Mouse (Mus musculus) midbrain, embryonic 11.5 days (tissue): ENCODE data around the gene Nrd1. TPM values are rescaled to one million over a fixed set of nuclear protein-coding genes. Genes with fewer than 3 reads are reported as not detected.

Source experiments
- ATAC-seq: fragments of 200-750 bp; cut with Nextera tagmentation; 2 replicates; pipeline ENCODE4 v1.8.0; 2017; ENCODE audit warnings: moderate TSS enrichment, moderate library complexity; ENCODE audit not compliant: low FRiP score
- DNase-seq: peaks from one replicate; pipeline ENCODE4 v3.0.0; 2015; ENCODE audit warnings: low spot score; ENCODE audit errors: missing footprints
- H3K27ac ChIP-seq: fragments of 300-500 bp; sonication (generic); 2 replicates; pipeline ENCODE4 v1.5.1; 2014; ENCODE audit warnings: low read depth, low read length
- H3K27me3 ChIP-seq: fragments of 300-500 bp; sonication (generic); 2 replicates; pipeline ENCODE4 v1.6.1; 2014; ENCODE audit warnings: mild to moderate bottlenecking, low read length, moderate library complexity, mixed read lengths; ENCODE audit not compliant: control insufficient read depth, insufficient read depth
- H3K36me3 ChIP-seq: fragments of 300-500 bp; sonication (generic); 2 replicates; pipeline ENCODE4 v1.6.1; 2014; ENCODE audit warnings: mild to moderate bottlenecking, low read length, moderate library complexity, mixed read lengths; ENCODE audit not compliant: control insufficient read depth, insufficient read depth
- H3K4me1 ChIP-seq: fragments of 300-500 bp; sonication (generic); 2 replicates; pipeline ENCODE4 v1.6.1; 2014; ENCODE audit warnings: low read length; ENCODE audit not compliant: control insufficient read depth, insufficient read depth
- H3K4me2 ChIP-seq: fragments of 300-500 bp; sonication (generic); 2 replicates; pipeline ENCODE4 v1.6.1; 2014; ENCODE audit warnings: mild to moderate bottlenecking, moderate library complexity
- H3K4me3 ChIP-seq: fragments of 300-500 bp; sonication (generic); 2 replicates; pipeline ENCODE4 v1.5.1; 2014; ENCODE audit warnings: low read depth, low read length
- H3K9ac ChIP-seq: fragments of 300-500 bp; sonication (generic); 2 replicates; pipeline ENCODE4 v1.6.1; 2014; ENCODE audit warnings: low read length
- H3K9me3 ChIP-seq: fragments of 300-500 bp; sonication (generic); 2 replicates; pipeline ENCODE4 v1.6.1; 2016; ENCODE audit warnings: low read length; ENCODE audit not compliant: control insufficient read depth
- WGBS: fragments of 180-500 bp; shearing (Covaris S2); extraction: QIAGEN DNeasy Blood & Tissue Kit; methylation state at CpG from one replicate; pipeline ENCODE4 v1.1.7; 2014; 5-methylcytosine and 5-hydroxymethylcytosine counted together
- polyA plus RNA-seq: library from polyadenylated mRNA; unstranded; fragments of >200 nt; fragmentation: Nextera tagmentation; extraction: Ambion mirVana; gene quantifications from 2 replicates; pipeline ENCODE4 v1.2.1, GENCODE M21; 2014

Nrd1 gene
- polyA plus RNA-seq, 1 experiment from 2014 or later, result 65.6 TPM

DNA sequence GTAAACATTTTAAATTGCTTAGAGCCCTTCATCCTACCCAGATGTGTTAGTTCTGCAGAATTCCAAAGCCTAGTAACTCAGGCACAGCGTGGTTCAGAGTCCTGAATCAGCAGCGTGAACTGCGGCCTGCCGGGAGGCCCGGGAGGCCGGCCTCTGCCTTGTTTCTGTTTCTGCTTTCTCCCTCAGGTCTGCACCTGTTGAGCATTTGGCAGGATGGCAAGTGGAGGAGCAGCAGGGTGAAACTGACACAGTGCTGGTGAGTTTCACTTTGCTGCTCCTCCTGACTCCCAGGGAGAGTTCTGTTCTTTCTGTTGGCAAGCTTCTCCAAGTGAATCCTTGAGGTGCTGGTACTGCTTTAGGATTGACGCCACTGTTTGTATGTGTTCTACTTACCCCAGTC is 17.0 kb downstream of the Nrd1 start:
- no peaks in the 10 kb centered on the region for H3K27me3 ChIP-seq
- no peak overlapping the region for H3K4me3 ChIP-seq
- ATAC-seq (no peak), DNase-seq (no peak)
- WGBS, result 60% methylated on average over 7 of the region's 7 CpGs
- H3K27ac ChIP-seq, result no peak overlapping the region
- H3K36me3 ChIP-seq, result 0 out of 2 replicates have a peak, but pooled peaks cover 5% of the 10 kb centered on the region
- H3K9ac ChIP-seq, result no peak overlapping the region
- no peaks in the 10 kb centered on the region for H3K4me1 ChIP-seq
- H3K4me2 ChIP-seq, result no peak overlapping the region
- H3K9me3 ChIP-seq, result no peaks in the 10 kb centered on the region

DNA sequence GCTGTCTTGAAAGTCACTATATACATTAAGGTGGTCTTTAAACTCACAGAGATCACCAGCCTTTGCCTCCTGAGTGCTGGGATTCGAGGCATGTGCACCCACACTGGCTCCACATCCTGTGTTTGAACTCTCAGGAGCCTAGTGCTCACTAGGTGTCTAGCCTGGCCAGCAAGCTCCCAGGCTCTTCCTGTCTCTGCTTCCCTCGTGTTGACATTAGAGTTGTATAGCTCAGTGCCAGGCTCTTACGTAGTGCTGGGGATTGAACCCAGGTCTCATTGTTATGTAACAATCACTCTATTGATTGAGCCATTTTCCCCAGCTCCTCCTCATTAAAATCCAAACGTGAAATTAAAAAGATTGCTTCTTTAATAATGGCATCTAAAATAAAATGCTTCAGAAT is 18.8 kb downstream of the Nrd1 start:
- Histone ChIP-seq H3K4me2 (no peak overlapping the region), H3K36me3 (0 out of 2 replicates have a peak, but pooled peaks cover 3% of the 10 kb centered on the region), H3K4me1 (no peaks in the 10 kb centered on the region), H3K27ac (no peak overlapping the region), H3K4me3 (no peak overlapping the region), H3K9ac (no peak overlapping the region), H3K27me3 (no peaks in the 10 kb centered on the region), H3K9me3 (no peaks in the 10 kb centered on the region)
- no peak for DNase-seq
- 71% methylated on average over 4 of the region's 4 CpGs for WGBS
- no peak for ATAC-seq

DNA sequence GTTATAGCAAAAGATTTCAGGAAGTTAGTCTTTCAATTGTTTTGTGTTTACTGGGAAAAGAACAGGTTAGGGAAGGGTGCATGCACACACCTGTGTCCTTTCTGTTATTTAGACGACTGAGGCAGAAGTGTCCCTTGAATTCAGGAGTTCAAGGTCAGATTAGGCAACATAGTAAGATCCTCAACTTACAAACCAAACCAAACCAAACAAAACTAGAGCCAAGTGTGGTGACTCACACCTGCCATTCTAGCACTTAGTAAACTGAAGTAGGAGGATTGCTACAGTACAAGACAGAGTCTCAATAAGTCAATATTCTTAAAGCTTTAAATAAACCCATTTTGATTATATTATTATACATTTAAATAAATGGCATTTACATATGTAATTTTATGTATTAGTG is 21.5 kb downstream of the Nrd1 start:
- Histone ChIP-seq H3K9ac (no peak overlapping the region), H3K27ac (no peak overlapping the region), H3K4me2 (no peak overlapping the region), H3K4me1 (no peaks in the 10 kb centered on the region), H3K4me3 (no peak overlapping the region), H3K36me3 (0 out of 2 replicates have a peak, but pooled peaks cover 3% of the 10 kb centered on the region), H3K27me3 (no peaks in the 10 kb centered on the region), H3K9me3 (no peaks in the 10 kb centered on the region)
- no peak for DNase-seq
- no peak for ATAC-seq
- 81% methylated on average over 1 of the region's 1 CpGs for WGBS

DNA sequence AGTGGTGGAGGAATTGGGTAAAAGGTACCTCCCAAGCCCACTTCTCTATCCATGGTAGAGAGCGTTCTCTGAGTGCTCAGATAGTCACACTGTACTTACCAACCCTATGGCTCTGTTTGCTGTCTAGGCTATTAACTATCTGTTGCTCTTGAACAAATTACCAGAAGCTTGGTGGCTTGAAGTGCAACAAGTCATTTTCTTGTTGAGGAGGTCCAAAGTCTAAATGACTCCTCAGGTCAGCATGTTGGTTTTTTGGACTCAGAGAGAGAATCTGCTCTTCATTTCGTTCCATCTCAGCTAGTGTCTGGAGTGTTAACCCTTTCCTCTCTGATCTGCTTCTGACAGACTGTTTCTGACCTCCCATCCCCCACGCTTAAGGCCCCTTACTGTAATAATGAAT is 24.6 kb downstream of the Nrd1 start:
- peaks cover 6% of the 10 kb centered on the region; the same call in 1 of the 2 replicates for H3K36me3 ChIP-seq
- no peak for ATAC-seq
- H3K27ac ChIP-seq, result no peak overlapping the region
- no peak overlapping the region for H3K4me2 ChIP-seq
- H3K4me3 ChIP-seq, result no peak overlapping the region
- no peaks in the 10 kb centered on the region for H3K4me1 ChIP-seq
- no peak overlapping the region for H3K9ac ChIP-seq
- 66% methylated on average over 3 of the region's 3 CpGs for WGBS
- no peaks in the 10 kb centered on the region for H3K27me3 ChIP-seq
- H3K9me3 ChIP-seq, result no peaks in the 10 kb centered on the region
- DNase-seq, result no peak

DNA sequence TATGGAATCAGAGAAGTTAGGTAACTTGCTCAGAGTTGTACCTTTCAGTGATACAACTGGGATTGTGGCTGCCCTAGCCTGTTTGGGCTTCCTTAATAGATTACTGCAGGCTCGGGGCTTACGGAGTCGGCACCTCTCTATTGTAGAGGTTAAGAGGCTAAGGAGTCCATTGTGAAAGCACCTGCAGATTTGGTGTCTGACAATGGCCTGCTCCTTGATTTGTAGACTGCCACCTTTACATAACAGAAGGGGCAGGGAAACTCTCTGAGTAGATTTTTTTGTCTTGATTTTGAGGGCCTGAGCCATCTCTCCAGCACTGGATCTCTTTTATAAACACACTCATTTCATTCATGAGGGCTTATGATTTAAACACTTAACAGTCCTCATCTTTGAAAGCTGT is 26.1 kb downstream of the Nrd1 start:
- DNase-seq, result no peak
- no peak overlapping the region for H3K9ac ChIP-seq
- no peak overlapping the region for H3K4me2 ChIP-seq
- no peak overlapping the region for H3K4me3 ChIP-seq
- no peaks in the 10 kb centered on the region for H3K4me1 ChIP-seq
- H3K27me3 ChIP-seq, result no peaks in the 10 kb centered on the region
- H3K27ac ChIP-seq, result no peak overlapping the region
- WGBS, result 43% methylated on average over 3 of the region's 3 CpGs
- no peak for ATAC-seq
- H3K36me3 ChIP-seq, result peaks cover 6% of the 10 kb centered on the region
- H3K9me3 ChIP-seq, result no peaks in the 10 kb centered on the region

DNA sequence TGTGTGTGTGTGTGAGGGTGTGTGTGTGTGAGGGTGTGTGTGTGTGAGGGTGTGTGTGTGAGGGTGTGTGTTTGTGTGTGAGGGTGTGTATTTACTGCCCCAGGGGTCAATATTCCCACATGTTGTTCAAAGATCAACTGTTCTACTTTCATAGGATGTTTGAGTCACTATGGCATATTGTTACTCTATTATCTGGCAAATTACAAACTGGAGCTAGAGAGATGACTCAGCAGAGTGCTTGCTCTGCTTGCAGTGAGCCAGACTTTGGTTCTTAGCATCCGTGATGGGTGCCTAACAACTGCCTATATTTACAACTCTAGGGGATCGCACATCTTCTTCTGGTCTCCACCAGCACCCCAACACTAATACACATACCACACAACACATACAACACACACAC is 29.4 kb downstream of the Nrd1 start:
- 93% methylated on average over 2 of the region's 2 CpGs for WGBS
- Histone ChIP-seq H3K9me3 (no peaks in the 10 kb centered on the region), H3K4me1 (no peaks in the 10 kb centered on the region), H3K4me2 (no peak overlapping the region), H3K36me3 (peaks cover 6% of the 10 kb centered on the region), H3K9ac (no peak overlapping the region), H3K27me3 (no peaks in the 10 kb centered on the region), H3K4me3 (no peak overlapping the region), H3K27ac (no peak overlapping the region)
- no peak for DNase-seq
- no peak for ATAC-seq

DNA sequence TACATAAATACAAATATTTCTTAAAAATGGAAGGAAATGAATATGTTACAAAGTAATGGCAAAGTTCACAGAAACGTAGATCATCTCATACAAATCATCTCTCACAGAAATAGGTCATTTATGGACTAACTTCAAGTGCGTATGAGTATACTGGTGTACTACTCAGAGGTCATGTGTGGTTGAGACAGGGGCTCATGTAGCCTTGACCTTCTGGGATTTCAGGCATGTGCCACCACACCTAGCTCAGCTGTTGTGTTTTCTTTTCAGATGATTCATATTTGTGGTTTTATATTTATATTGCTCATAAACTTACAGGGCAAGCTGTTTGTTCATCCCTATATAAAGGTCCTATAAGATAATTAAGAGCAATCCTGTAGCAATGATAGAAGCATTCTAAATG is 29.8 kb downstream of the Nrd1 start:
- ATAC-seq (no peak), DNase-seq (no peak)
- H3K4me1 ChIP-seq, result no peaks in the 10 kb centered on the region
- WGBS, result 93% methylated on average over 2 of the region's 2 CpGs
- H3K9ac ChIP-seq, result no peak overlapping the region
- no peaks in the 10 kb centered on the region for H3K27me3 ChIP-seq
- H3K4me3 ChIP-seq, result no peak overlapping the region
- no peak overlapping the region for H3K4me2 ChIP-seq
- H3K27ac ChIP-seq, result no peak overlapping the region
- peaks cover 6% of the 10 kb centered on the region for H3K36me3 ChIP-seq
- no peaks in the 10 kb centered on the region for H3K9me3 ChIP-seq

DNA sequence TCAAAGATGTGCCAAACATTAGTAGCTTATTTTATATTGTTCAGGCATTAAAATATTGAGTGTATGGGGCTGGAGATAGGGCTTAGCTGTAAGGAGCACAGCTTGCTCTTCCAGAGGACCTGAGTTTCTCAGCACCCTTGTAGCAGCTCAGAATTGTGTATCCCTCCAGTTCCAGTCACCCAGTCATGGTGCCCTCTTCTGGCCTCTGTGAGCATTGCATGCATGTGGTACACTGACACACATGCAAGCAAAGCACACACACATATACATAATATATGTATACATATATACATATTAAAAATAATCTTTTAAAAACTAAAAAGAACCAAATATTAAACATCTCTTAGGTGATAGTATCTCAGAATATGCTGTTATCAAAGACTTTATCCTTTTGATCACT is 35.9 kb downstream of the Nrd1 start:
- Histone ChIP-seq H3K27me3 (no peaks in the 10 kb centered on the region), H3K9me3 (no peaks in the 10 kb centered on the region), H3K4me2 (no peak overlapping the region), H3K36me3 (peaks cover 8% of the 10 kb centered on the region), H3K4me3 (no peak overlapping the region), H3K27ac (no peak overlapping the region), H3K9ac (no peak overlapping the region), H3K4me1 (no peaks in the 10 kb centered on the region)
- DNase-seq (peak; percentile 93), ATAC-seq (no peak)

DNA sequence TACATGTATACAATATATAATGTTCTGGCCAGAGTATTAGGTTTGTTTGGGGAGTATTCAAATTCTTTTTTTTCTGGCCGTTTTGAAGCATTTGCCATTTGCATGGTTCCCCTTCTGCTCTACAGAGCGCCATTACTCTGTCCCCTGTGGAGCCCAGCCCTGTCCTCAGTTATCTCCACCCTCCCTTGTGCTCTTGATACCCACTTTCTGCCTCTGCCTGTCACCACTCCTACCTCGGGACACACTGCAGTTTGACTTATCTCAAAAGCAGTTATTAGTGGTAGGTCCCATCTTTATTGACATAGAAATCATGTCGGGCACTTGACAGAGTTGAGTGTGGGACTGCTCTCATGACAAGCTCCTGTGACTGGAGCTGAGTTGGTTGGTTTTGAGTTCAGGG is 42.3 kb downstream of the Nrd1 start:
- DNase-seq (no peak), ATAC-seq (no peak)
- Histone ChIP-seq H3K27ac (no peak overlapping the region), H3K4me1 (no peaks in the 10 kb centered on the region), H3K9me3 (no peaks in the 10 kb centered on the region; the same call in 1 of the 2 replicates), H3K4me2 (no peak overlapping the region), H3K36me3 (peaks cover 24% of the 10 kb centered on the region), H3K9ac (no peak overlapping the region), H3K27me3 (no peaks in the 10 kb centered on the region), H3K4me3 (no peak overlapping the region)
- WGBS, result 93% methylated on average over 4 of the region's 4 CpGs

DNA sequence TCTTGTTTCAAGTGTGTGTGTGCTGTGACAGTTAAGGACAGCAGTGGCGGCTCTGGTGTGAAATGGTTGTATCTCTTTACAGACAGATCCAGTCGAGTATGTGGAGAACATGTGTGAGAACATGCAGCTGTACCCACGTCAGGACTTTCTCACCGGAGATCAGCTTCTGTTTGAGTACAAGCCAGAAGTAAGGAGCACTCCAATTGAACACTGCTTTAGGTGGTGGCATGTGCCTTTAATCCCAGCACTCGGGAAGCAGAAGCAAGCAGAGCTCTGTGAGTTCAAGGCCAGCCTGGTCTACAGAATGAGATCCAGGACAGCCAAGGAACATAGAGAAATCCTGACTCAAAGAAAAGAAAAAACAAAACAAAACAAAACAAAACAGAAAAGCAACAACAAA is 42.8 kb downstream of the Nrd1 start:
- Histone ChIP-seq H3K9me3 (no peaks in the 10 kb centered on the region; the same call in 1 of the 2 replicates), H3K9ac (no peak overlapping the region), H3K36me3 (peaks cover 24% of the 10 kb centered on the region), H3K4me3 (no peak overlapping the region), H3K27me3 (no peaks in the 10 kb centered on the region), H3K4me1 (no peaks in the 10 kb centered on the region), H3K4me2 (no peak overlapping the region), H3K27ac (no peak overlapping the region)
- DNase-seq, result no peak
- no peak for ATAC-seq
- WGBS, result 86% methylated on average over 5 of the region's 5 CpGs
